Mouse (Mus musculus) lung, adult 10 weeks (tissue): ENCODE results near the gene Rpl22l1. TPM values are rescaled to one million over a fixed set of nuclear protein-coding genes. Genes with fewer than 3 reads are reported as not detected.

Experiments
- polyA plus RNA-seq: library from polyadenylated mRNA; stranded (reverse); fragments of 350-450 nt; fragmentation: Illumina TruSeq; extraction: RNeasy Lipid Tissue Mini Kit (QIAGEN cat#74804); gene quantifications from one replicate; pipeline ENCODE4 v1.2.3, GENCODE M21; 2014; ENCODE audit warnings: low read depth, low replicate concordance; ENCODE audit not compliant: insufficient read depth

Rpl22l1 gene
- polyA plus RNA-seq = 390 TPM

DNA sequence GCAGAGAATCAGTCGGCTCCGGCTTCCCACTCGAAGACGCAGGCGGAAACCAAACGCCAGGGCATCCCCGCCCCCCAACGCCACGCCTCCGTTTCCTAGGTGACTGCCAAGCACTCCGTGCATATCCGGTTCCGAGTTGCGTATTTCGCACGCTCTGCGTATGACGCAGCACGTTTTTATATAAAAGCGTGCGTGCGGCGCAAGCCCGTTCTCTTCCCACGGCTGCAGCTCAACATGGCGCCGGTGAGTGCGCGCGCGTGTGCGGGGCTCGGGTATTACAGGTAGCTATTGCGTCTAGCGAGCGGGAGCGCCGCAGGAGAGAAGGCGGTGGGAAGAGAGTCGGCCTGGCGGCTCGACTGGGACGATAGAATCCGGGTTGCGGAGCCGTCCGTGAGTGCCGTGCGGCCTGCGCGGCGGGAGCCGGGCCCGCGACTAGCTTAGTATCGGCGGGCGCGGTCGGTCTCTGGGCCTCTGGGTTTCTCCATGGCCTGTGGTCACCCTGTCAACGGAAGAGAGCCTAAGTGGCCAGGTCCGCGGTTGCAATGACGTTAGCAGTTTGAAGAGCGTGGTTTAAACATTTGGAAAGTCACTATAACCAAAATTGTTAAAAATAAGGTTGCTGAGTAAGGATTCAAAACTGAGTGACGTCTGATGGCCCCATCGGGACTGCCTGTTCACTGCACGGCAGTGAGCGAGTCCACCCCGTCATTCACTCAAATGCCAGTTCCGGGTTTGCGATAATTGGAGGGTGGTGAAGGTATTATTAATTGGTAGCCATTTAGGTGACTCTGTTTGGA, at the start of gene Rpl22l1:
Rpl22l1 (plus strand) TSS at position 136 of the 797 bp plus-strand sequence.

GRCm38 (mm10) chr3:28780994-28781393, 24.2 kb upstream of the Rpl22l1 start, which contains the start of gene Eif5a2:
Eif5a2 (plus strand) TSS chr3:28781276.

Other genes starting within 250 kb of the Rpl22l1 start
- gene Slc2a2, start 107.5 kb upstream of the Rpl22l1 start, polyA plus RNA-seq = not detected
- 2.9 TPM for gene Eif5a2, start 24.2 kb upstream of the Rpl22l1 start, polyA plus RNA-seq
- not detected for gene Gm1527, start 87.2 kb downstream of the Rpl22l1 start, polyA plus RNA-seq